Mouse (Mus musculus): ENCODE results near the gene Arid1b.

DNA sequence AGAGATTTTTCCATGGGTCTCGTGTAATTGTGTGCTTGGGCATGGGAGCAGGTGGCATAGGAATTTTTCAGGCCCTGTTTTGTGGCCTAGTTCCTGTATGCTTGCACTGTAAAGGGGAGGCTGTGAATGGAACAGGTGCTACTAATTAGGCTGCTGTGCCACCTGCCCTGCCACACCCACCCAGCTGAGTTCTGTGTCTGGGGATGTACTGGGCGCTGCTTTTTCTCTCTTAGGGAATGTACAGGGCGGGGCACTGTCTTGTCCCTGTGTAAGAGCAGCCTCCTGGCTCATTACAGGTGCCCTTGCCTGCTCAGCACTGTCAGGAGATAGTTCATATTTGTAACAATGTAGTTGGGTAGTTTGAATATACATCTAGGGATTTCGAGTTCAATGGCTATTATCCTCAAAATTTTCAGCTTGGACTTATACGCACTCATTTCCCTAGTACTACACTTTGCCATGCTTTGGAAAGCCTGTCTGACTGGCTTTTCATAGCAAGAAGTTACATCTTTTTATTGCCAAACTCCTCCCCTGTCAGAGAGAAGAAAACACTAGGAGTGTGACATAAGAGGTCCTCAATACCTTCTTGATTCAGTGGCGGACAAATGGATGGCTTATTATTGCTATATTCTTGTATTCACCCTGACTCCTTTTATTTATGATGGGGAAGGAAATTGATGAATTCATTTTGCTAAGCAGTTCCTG is 149.8 kb downstream of the Arid1b start:
- no peak for TF ChIP-seq CTCF (IDR thresholded peaks at IDR 0.05)
- no peak for TF ChIP-seq EP300 (IDR thresholded peaks at IDR 0.05)

Data from lung, postnatal 0 days (tissue).